Mouse (Mus musculus) E14TG2a.4 (cell line): ENCODE measurements around the gene Olfr800.

Source experiments
- H3K27me3 ChIP-seq: 2 replicates; pipeline ENCODE4 v1.6.1; 2014; ENCODE audit warnings: low read length, control low read depth; ENCODE audit not compliant: insufficient read depth
- H3K36me3 ChIP-seq: 2 replicates; pipeline ENCODE4 v1.6.1; 2014; ENCODE audit warnings: low read length, control low read depth; ENCODE audit not compliant: insufficient read depth
- H3K4me1 ChIP-seq: replicated peaks from 2 replicates; pipeline ENCODE4 v1.6.1; 2014; ENCODE audit warnings: low read depth, low read length, control low read depth
- H3K4me3 ChIP-seq: replicated peaks from 2 replicates; pipeline ENCODE4 v1.5.1; 2014; ENCODE audit warnings: mild to moderate bottlenecking, low read length
- H3K9me3 ChIP-seq: 2 replicates; pipeline ENCODE4 v1.6.1; 2014; ENCODE audit warnings: low read length, control low read depth
- CTCF ChIP-seq: conservative IDR thresholded peaks from 2 replicates; pipeline ENCODE4 v1.5.1; 2014; ENCODE audit warnings: low read length
- NANOG ChIP-seq: IDR thresholded peaks from 2 replicates; pipeline ENCODE4 v1.6.1; 2014; ENCODE audit warnings: borderline replicate concordance, low read length, mixed read lengths
- POU5F1 ChIP-seq: IDR thresholded peaks from 2 replicates; pipeline ENCODE4 v1.6.1; 2014; ENCODE audit warnings: low read length, borderline replicate concordance

The Olfr800 gene

GRCm38 (mm10) chr10:129657394-129657793 lies at the start of gene Olfr800:
Gene Olfr800, plus strand, starts transcription at chr10:129657694.
- H3K27me3 ChIP-seq, result no peaks in the 10 kb centered on the region
- H3K4me3 ChIP-seq, result no peak within 1 kb of the TSS
- TF ChIP-seq CTCF, result no peak
- TF ChIP-seq NANOG, result no peak
- no peak for TF ChIP-seq POU5F1
- H3K9me3 ChIP-seq, result no peaks in the 10 kb centered on the region
- H3K4me1 ChIP-seq, result no peaks in the 10 kb centered on the region
- H3K36me3 ChIP-seq, result no peaks in the 10 kb centered on the region

- TF ChIP-seq CTCF, result no peak
- no peak for TF ChIP-seq POU5F1
- no peak for TF ChIP-seq NANOG
- Histone ChIP-seq H3K4me3 (no peak within 1 kb of the TSS), H3K36me3 (no peaks in the 10 kb centered on the region), H3K4me1 (no peaks in the 10 kb centered on the region), H3K27me3 (no peaks in the 10 kb centered on the region), H3K9me3 (no peaks in the 10 kb centered on the region)
Observed at GRCm38 (mm10) chr10:129612470-129612869, 45.0 kb upstream of the Olfr800 start, which contains the start of gene Olfr796. Gene Olfr796, minus strand, starts transcription at chr10:129612570.

- Histone ChIP-seq H3K4me3 (no peak overlapping the region), H3K36me3 (no peaks in the 10 kb centered on the region), H3K9me3 (no peaks in the 10 kb centered on the region), H3K27me3 (no peaks in the 10 kb centered on the region), H3K4me1 (no peaks in the 10 kb centered on the region)
- TF ChIP-seq POU5F1 (no peak), CTCF (no peak), NANOG (no peak)
Observed at GRCm38 (mm10) chr10:129621724-129622123, 35.8 kb upstream of the Olfr800 start.

GRCm38 (mm10) chr10:129623251-129623650 lies 34.2 kb upstream of the Olfr800 start:
- H3K4me1 ChIP-seq, result no peaks in the 10 kb centered on the region
- no peaks in the 10 kb centered on the region for H3K27me3 ChIP-seq
- H3K9me3 ChIP-seq, result no peaks in the 10 kb centered on the region
- no peaks in the 10 kb centered on the region for H3K36me3 ChIP-seq
- no peak overlapping the region for H3K4me3 ChIP-seq
- TF ChIP-seq POU5F1 (no peak), NANOG (no peak), CTCF (no peak)

- H3K9me3 ChIP-seq, result no peaks in the 10 kb centered on the region
- TF ChIP-seq POU5F1 (no peak), NANOG (no peak), CTCF (no peak)
- no peak within 1 kb of the TSS for H3K4me3 ChIP-seq
- no peaks in the 10 kb centered on the region for H3K4me1 ChIP-seq
- H3K27me3 ChIP-seq, result no peaks in the 10 kb centered on the region
- no peaks in the 10 kb centered on the region for H3K36me3 ChIP-seq
Observed at GRCm38 (mm10) chr10:129627834-129628233, 29.7 kb upstream of the Olfr800 start, which contains the start of gene Olfr798. Gene Olfr798, minus strand, starts transcription at chr10:129627934.

- Histone ChIP-seq H3K4me1 (no peaks in the 10 kb centered on the region), H3K27me3 (no peaks in the 10 kb centered on the region), H3K9me3 (no peaks in the 10 kb centered on the region), H3K36me3 (no peaks in the 10 kb centered on the region), H3K4me3 (no peak within 1 kb of the TSS)
- TF ChIP-seq CTCF, result no peak
- no peak for TF ChIP-seq POU5F1
- TF ChIP-seq NANOG, result no peak
Observed at GRCm38 (mm10) chr10:129637184-129637583, 20.3 kb upstream of the Olfr800 start, which contains the start of gene Olfr799. Gene Olfr799, plus strand, starts transcription at chr10:129637484.

- H3K36me3 ChIP-seq, result no peaks in the 10 kb centered on the region
- TF ChIP-seq NANOG (no peak), CTCF (no peak), POU5F1 (no peak)
- H3K27me3 ChIP-seq, result no peaks in the 10 kb centered on the region
- H3K4me3 ChIP-seq, result no peak overlapping the region
- H3K9me3 ChIP-seq, result no peaks in the 10 kb centered on the region
- H3K4me1 ChIP-seq, result no peaks in the 10 kb centered on the region
Observed at GRCm38 (mm10) chr10:129651763-129652162, 5.7 kb upstream of the Olfr800 start.

- Histone ChIP-seq H3K36me3 (no peaks in the 10 kb centered on the region), H3K27me3 (no peaks in the 10 kb centered on the region), H3K4me1 (no peaks in the 10 kb centered on the region), H3K9me3 (no peaks in the 10 kb centered on the region), H3K4me3 (no peak within 1 kb of the TSS)
- TF ChIP-seq POU5F1 (no peak), NANOG (no peak), CTCF (no peak)
Observed at GRCm38 (mm10) chr10:129673765-129674164, 16.3 kb downstream of the Olfr800 start, which contains the start of gene Olfr801. Gene Olfr801, minus strand, starts transcription at chr10:129673865.

- TF ChIP-seq NANOG, result no peak
- no peak within 1 kb of the TSS for H3K4me3 ChIP-seq
- no peaks in the 10 kb centered on the region for H3K4me1 ChIP-seq
- no peaks in the 10 kb centered on the region for H3K9me3 ChIP-seq
- no peaks in the 10 kb centered on the region for H3K27me3 ChIP-seq
- H3K36me3 ChIP-seq, result no peaks in the 10 kb centered on the region
Observed at GRCm38 (mm10) chr10:129688069-129688468, 30.6 kb downstream of the Olfr800 start, which contains the start of gene Olfr802. Gene Olfr802, minus strand, starts transcription at chr10:129688169.
